Mouse (Mus musculus): Measurements from ENCODE around the gene Ctdspl.

Gene Ctdspl

DNA sequence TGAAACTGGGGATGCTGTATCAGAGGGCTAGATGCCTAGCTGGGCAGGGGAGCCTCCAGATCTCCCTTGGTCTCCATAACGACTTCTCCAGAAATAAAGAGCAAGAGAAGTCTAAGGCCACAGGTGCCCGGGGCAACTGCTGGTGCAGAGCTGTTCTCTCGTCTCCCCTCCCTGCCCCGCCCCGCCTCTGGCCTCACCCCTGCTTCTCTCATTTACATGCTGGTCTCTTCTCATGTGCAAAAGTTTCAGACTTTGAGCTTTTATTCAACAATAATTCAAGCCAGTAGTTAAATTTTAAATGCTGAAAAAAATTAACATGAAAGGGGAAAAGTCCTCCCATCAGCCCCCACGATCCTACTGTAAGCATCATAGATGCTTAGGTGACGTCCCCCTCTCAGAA lies 95.5 kb downstream of the Ctdspl start:
- in situ Hi-C loops (cut with MboI, MseI), result no loop called here

DNA sequence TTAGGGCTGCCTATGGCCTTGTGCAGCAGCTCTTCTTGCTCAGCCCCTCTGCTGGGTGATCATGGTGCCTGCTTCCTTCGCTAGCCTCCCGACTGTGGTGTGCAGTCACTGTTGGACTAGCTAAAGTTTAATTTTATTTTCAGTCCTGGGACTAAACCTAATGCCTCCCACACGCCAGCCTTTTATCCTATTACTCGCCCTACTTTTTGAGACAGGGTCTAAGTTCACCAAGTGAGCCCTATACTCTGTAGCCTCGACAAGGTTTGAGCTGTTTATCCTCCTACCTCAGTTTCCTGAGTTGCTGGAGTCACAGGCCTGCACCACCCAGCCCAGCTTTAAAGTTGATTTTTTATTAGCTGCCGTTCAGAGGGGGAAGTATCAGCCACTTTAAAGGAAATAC lies 99.0 kb downstream of the Ctdspl start:
- in situ Hi-C loops (cut with MboI, MseI), result no loop called here

DNA sequence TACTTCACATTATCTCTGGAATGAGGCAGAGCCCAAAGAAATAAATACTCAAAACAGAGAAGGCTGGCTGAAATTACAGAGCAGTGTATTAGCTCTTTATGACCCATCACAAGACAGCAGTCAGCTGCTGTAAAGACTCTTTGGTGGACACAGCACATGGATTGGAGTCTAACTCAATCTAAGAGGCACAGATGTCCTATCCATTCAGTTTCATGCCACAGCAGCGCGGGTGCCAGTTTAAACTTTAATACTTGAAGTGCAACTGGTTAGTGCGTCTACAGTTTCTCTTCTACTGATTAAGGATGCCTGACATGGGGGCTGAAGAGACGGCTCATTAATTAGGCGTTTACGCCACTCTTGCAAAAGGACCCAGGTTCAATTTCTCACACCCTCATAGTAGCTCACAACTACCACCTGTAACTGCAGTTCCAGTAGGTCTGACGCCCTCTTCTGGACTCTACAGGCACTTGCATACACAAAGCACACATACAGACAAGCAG lies 99.6 kb downstream of the Ctdspl start:
- in situ Hi-C loops (cut with MboI, MseI), result no loop called here

DNA sequence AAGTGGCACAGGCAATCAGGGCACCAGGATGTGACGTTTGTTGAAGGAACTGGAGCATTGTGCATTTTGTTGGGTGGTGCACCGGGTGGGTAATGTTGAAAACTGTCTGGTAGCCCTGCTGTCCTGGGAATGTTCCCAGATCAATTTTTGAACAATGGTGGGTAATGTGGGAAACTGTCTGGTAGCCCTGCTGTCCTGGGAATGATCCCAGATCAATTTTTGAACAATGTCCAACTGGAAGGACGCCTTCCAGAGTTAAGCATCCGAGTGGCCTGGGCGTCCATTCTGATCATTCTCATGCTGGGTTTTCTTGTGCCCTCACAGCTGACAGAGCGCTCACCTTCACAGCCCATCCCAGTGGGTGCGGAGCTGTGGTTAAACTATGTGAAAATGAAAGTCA lies 101.1 kb downstream of the Ctdspl start:
- in situ Hi-C loops (cut with MboI, MseI), result no loop called here

DNA sequence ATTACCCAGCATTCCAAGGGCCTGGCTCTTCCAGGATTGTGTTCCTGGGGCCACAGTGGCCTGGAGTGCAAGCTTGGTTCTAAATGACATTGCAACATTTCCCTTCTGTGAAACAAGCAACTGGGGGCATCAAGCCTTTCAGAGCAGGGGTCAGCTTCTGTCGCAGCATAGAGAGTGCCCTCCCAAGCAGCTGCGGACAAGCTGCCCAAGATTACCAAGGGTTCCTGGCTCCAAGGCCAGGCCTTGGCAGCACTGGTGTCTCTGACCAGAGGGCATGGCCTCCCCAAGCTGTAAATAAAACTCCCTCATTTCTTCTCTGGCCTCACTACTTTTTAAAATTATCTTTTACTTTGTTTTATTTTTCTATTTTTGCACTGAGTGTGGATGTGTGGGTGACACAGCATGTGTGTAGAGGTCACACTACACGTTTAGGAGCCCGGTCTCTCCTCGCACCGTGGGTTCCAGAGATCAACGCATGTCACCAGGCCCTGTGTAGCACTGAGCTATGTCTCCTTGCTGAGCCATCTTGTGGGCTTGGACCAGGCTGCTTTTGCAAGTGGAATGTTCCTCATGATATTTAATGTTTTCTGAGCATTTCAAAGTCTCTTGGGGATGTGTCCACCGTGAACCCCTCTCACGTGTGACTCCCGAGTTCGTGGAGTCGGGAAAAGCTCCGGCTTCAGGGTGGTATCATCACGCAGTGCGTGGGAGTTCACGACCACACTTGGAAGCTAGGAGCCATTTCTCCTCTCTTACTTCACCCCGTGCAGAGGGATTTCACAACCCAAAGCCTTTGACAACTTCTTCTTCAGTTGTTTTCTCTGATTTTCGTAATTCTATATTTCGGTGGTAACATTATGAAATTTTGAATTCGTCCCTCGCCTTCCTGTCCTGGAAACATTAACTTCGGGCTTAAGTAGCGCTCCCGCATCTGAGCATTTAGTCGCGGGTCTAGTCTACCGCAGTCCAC lies 102.3 kb downstream of the Ctdspl start:
- in situ Hi-C loops (cut with MboI, MseI), result no loop called here

DNA sequence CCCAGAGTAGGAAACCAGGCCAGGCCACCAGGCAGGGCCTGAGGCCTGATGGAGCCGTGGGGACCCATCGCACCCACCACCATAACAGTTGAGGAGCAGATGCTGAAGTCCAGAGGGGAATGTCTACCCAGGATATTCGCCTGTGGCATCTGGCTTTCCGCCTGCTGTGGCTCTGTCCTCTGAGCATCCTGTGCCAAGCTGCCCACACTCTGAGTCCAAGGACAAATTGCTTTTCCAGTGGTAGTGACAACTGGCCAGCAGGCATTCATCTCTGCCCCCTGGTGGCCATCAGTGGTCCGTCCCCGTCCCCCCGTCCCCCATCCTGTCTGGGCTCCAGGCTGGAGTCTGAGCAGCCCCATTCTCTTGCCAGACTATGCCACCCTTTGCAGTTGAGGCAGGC lies 103.3 kb downstream of the Ctdspl start:
- in situ Hi-C loops (cut with MboI, MseI), result no loop called here

DNA sequence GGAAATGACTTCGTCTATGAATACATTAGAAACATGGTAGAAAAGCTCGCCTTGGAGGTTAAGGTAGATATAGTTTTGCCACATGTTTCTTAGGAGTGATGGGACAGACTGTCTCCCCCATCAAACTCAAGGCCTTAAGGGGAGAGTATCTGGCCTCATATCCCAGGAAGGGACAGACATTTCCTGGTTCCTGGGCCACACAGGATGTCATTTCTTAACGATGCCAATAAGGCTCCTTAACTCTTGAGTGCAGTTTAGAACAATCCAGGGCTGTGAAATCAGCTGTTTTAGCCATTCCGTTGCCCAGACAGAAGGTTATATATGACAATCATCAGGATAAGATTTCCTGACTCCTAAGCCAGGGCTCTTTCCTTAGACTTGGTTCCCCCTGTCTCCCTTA lies 104.8 kb downstream of the Ctdspl start:
- in situ Hi-C loops (cut with MboI, MseI), result loop anchor here (10.0 kb wide), 1 partner anchor 106 kb away; the partner anchor contains the start of gene Ctdspl

DNA sequence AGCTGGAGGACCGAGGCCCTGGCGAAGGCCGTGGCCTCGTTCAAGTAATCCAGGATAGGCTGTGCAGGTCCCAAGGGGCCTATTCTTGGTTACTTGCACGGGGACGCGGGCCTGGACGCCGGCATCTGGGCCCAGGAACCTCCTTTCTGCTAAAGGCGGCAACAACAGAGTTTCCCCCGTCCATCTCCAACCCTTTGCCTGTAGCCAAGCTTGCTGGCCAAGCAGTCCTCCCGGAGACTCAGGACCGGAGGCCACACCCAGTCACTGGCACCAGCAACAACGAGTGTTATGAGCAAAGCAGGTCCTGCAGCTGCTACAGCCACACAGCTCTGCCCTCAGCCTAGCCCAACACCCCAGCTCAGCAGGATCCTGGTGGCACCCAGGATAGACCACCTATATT lies 105.5 kb downstream of the Ctdspl start:
- in situ Hi-C loops (cut with MboI, MseI), result loop anchor here (10.0 kb wide), 1 partner anchor 107 kb away; the partner anchor contains the start of gene Ctdspl

DNA sequence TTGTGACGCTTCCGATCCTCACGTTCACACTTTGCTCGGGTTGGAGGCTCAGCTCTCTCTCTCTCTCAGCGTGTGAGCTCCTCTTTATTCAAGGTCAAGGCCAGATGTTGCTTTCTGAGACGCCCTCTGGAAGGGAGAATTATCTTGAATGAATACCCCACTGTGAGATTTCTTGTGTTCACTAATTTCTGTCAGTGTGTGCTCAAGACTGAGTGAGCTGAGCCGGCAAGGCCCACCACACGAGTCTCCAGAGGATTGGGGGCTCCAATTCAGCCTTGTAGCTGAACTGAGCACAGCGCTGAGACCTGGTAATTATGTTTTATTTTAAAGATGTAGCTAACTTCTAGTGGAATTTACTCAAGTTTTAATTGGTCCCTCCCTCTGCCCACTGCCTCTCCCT lies 106.3 kb downstream of the Ctdspl start:
- in situ Hi-C loops (cut with MboI, MseI), result loop anchor here (10.0 kb wide), 1 partner anchor 108 kb away; the partner anchor contains the start of gene Ctdspl

DNA sequence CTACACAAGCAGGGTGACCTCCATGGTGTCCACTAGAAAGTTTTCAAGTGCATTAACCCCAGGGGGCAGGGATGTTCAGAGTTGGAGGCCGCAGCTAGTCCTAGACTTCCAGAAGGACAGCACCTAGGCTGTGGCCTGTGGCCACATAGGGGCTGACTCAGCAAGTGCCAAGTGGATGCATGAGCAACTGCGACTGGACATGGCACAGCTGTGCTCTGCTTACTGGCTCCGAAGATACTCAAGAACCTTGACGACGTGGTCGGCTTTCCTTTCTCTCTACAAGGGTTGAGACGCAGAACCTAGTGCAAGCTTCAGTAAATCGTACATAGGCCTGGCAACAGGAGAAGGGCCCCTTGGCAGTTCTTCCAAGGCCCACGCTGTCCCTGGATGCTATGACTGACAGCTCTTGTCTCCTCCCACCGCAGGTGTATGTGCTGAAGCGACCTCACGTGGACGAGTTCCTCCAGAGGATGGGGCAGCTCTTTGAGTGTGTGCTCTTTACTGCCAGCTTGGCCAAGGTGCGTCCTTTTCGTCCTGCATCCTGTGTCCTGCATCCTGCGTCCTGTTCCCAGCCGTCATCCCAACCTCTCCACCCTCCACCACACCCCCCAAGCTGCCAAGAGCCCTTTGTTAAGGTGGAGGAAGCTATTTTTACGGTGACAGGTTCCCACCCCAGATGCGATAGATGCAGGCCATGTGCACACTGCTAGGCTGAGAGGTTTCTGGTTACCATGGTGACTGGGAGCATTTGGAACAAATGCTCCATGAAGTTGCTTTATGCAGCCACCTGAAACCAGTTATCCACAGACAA lies 107.1 kb downstream of the Ctdspl start:
- in situ Hi-C loops (cut with MboI, MseI), result loop anchor here (10.0 kb wide), 1 partner anchor 109 kb away; the partner anchor contains the start of gene Ctdspl

DNA sequence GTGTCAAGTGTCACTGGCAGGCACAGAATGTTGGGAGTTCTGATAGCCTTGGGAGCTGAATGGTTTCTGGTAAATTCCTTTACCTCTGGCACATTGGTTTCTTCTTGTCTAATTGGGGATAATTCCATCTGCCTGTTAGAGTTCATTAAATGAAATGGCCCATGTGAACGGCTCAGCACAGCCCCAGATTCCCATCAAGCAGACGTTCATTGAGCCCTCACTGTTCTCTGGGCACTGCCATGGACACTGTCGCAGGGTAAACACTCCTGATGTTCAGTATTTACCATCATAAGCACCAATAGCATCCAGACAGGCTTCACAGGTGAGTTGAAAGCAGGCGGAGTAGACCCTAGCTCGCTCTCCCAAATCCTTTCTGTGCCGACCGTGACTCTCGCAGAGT lies 107.8 kb downstream of the Ctdspl start:
- in situ Hi-C loops (cut with MboI, MseI), result loop anchor here (10.0 kb wide), 1 partner anchor 109 kb away; the partner anchor contains the start of gene Ctdspl

DNA sequence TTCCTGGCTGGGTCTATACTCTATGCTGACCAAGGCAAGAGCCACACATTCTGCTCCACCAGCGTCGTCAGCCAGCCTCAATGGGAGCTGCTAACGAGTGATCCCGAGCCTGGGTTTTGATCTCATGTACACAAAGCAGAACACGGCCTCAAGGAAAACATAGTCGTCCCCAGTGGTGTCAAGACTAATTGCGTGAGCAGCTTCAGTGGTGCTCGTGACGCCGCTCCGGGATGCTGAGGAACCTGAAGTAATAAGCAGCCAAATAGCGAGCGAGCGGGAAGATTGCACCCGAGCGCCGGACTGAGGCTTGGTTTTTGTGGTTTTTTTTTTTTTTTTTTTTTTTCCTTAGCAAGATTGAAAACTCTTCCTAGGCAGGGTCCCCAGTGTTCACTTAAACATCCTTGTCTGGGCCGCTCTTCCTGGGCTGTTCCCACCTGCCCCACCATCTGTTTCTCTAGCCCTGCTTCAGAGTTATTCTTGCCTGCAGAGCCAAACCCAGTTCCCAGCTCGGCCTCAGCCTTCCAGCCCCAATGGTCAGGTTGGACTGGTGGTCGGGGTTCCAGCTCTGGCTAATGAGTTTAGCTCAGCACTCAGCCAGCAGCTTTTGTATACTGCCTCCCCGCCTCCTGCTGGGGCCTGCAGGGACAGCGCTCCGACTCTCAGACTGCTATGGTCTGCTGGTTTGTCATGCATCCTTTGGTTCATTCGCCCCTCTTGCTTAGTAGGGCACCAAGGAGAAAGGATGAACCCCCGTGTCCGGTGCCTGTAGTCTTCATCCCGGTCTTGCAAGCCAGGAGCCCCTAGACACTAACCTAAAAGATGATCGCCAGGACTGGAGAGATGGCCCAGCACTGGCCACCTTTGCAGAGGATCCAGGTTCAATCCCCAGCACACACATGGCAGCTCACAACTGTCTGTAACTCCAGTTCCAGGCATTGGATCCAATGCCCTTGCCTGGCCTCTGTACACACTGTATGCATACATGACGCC lies 108.7 kb downstream of the Ctdspl start:
- in situ Hi-C loops (cut with MboI, MseI), result loop anchor here (10.0 kb wide), 1 partner anchor 110 kb away; the partner anchor contains the start of gene Ctdspl

DNA sequence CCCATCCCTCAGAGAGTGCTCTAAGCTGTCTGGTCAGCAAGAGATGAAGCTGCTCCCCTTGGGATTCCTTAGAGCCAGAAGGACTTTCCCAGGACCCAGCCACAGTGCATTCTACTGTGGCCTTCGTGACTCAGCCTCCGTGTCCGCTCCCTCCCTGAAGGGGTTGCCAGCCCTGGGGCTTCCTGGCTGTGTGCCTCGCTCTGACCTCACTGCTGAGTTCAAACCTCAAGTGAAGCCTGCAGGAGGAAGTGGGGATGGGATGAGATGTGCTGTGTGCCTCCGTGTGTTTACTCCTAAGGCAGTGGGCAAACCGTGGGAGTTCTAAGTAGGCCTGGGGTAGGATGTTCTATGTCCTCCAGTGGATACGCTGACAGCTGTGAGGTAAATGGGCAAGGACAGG lies 109.6 kb downstream of the Ctdspl start:
- in situ Hi-C loops (cut with MboI, MseI), result loop anchor here (10.0 kb wide), 1 partner anchor 111 kb away; the partner anchor contains the start of gene Ctdspl

DNA sequence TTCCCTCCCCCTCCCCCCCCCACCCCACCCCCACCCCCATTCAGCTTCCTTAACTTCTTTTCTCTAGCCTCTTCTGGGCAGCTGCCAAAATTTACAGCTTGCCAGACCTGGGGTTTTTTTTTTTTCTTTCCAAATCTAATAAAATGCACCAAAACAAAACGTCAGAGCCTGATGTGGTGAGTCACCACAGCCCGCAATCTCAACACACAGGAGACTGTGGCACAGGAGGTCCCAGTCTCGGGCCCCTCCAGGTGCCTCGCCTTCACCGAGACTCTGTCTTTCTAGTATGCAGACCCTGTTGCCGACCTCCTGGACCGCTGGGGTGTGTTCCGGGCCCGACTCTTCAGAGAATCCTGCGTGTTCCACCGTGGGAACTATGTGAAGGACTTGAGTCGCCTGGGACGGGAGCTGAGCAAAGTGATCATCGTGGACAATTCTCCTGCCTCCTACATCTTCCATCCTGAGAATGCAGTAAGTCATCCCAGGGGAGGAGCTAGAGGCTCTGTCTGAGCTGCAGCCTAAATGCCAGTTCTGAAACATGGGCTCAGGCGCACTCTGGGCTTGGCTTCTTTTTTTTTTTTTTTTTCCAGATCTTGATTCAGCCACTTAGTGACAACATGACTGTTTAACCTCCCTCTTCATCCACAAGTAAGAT lies 111.0 kb downstream of the Ctdspl start:
- in situ Hi-C loops (cut with MboI, MseI), result loop anchor here (10.0 kb wide), 1 partner anchor 112 kb away; the partner anchor contains the start of gene Ctdspl

DNA sequence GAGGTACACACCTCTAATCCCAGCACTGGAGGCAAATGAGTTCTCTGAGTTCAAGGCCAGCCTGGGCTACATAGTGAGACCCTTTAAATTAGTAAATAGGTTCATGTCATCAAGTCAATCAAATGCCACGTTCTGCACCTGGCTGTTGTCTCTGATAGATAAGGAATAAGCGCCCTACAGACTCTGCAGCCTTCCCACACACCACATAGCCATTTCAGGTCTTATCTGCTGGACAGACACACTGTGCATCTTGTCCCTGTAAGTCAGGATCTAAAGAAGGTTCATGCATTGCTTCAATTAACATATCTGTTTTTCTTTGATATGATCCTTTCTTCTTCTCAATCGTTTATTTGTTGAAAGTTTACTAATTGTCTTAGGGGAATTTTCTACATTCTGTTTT lies 112.3 kb downstream of the Ctdspl start:
- in situ Hi-C loops (cut with MboI, MseI), result loop anchor here (10.0 kb wide), 1 partner anchor 114 kb away; the partner anchor contains the start of gene Ctdspl

DNA sequence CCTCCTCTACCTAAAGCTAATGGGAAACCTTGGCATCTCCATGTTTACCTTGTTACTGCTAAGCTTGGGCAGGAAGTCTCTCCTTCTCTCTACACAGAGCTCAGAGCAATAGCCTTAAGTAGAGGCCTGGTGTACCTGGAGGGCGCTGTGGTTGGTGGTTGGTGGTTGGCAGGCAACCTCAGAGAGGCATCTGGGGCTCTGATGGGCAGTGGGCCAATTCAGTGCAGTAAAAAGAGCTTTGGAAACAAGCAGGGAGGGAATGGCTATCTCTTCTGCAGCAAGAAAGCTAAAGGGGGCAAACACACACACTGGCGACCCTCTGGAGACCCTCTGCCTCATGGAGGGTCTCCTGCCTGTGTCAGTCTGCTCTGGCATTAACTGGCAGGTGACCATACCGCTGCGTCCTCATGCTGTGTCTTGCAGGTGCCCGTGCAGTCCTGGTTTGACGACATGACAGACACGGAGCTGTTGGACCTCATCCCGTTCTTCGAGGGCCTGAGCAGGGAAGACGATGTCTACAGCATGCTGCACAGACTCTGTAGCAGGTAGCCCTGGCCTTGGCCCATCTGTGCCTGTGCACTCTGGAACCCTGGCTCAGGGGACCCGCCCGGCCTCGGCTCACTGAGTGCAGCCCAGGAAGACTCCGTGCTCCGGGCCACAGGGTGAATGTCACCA lies 114.0 kb downstream of the Ctdspl start:
- in situ Hi-C loops (cut with MboI, MseI), result no loop called here

DNA sequence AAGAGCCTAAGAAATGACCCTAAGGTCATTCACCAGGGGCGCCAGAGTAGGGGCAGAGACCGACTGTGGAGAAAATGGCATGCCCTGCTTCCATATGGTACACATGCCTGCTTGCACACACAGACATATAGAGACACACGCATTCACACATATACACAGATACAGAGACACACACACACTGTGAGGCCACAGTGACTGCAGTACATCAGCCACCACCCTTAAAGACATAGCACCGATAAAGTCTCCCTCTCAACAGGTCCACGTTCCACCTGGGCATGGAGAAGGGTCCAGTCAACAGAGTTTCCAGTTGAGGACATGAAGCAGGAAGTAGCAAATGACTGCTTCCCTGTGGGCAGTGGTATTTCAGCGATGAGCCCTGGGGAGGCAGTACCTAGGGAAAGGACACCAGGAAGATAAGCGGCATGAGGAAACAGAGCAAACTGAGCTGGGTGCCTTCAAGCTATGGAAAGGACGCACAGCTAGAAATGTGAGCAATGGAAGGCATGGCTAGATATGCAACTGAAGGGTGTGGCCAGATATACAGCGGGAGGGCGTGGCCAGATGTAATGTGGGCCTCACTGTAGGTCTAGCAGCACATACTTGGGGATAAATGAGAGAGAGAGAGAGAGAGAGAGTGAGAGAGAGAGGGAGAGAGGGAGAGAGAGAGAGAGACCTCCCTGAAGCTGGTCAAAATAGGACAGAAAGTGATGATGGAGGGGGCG lies 122.1 kb downstream of the Ctdspl start:
- in situ Hi-C loops (cut with MboI, MseI), result no loop called here

DNA sequence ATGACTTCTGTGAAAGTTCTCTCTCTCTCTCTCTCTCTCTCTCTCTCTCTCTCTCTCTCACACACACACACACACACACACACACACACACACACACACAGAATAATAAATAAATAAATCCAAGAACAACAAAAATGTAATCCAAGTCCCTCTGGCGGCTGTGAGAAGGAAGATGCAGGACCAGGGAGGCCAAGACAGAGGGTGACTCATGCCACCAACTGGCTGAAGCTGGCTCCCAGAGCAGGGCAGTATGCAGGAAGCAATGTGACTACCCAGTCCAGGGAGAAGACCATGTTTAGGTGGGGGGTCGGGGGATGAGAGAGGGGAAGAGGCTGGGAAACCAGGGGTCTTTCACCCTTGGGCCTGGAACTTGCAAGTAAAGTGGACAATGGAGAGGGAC lies 124.9 kb downstream of the Ctdspl start:
- in situ Hi-C loops (cut with MboI, MseI), result no loop called here

All from regulatory T cell (primary cell).